Mouse (Mus musculus) forebrain, embryonic 12.5 days (tissue): ENCODE results near the gene Cdk16. TPM values are rescaled to one million over a fixed set of nuclear protein-coding genes. Genes with fewer than 3 reads are reported as not detected.
"Not testable (repeated sequence)": the region's sequence is repeated elsewhere in the genome, so short reads cannot be mapped to it uniquely, and the experiment has no call there.

Source experiments
- ATAC-seq: fragments of 200-750 bp; cut with Nextera tagmentation; 2 replicates; pipeline ENCODE4 v1.8.0; 2017; ENCODE audit warnings: moderate TSS enrichment; ENCODE audit not compliant: low FRiP score
- H3K27ac ChIP-seq: fragments of 300-500 bp; sonication (generic); 2 replicates; pipeline ENCODE4 v1.5.1; 2016; ENCODE audit warnings: mild to moderate bottlenecking
- H3K27me3 ChIP-seq: fragments of 300-500 bp; sonication (generic); 2 replicates; pipeline ENCODE4 v1.6.1; 2016; ENCODE audit warnings: mild to moderate bottlenecking
- H3K36me3 ChIP-seq: fragments of 300-500 bp; sonication (generic); replicated peaks from 2 replicates; pipeline ENCODE4 v1.6.1; 2016; ENCODE audit warnings: mild to moderate bottlenecking
- H3K4me1 ChIP-seq: fragments of 300-500 bp; sonication (generic); 2 replicates; pipeline ENCODE4 v1.6.1; 2016
- H3K4me2 ChIP-seq: fragments of 300-500 bp; sonication (generic); 2 replicates; pipeline ENCODE4 v1.6.1; 2016; ENCODE audit warnings: mild to moderate bottlenecking, moderate library complexity
- H3K4me3 ChIP-seq: fragments of 300-500 bp; sonication (generic); replicated peaks from 2 replicates; pipeline ENCODE4 v1.5.1; 2016; ENCODE audit warnings: mild to moderate bottlenecking
- H3K9ac ChIP-seq: fragments of 300-500 bp; sonication (generic); 2 replicates; pipeline ENCODE4 v1.6.1; 2016; ENCODE audit warnings: mild to moderate bottlenecking
- H3K9me3 ChIP-seq: fragments of 300-500 bp; sonication (generic); 2 replicates; pipeline ENCODE4 v1.6.1; 2016
- WGBS: fragments of 180-500 bp; shearing (Covaris S2); methylation state at CpG from one replicate; pipeline ENCODE4 v1.1.7; 2016; 5-methylcytosine and 5-hydroxymethylcytosine counted together
- polyA plus RNA-seq: library from polyadenylated mRNA; unstranded; fragments of >200 nt; fragmentation: Nextera tagmentation; extraction: Ambion mirVana; gene quantifications from 2 replicates; pipeline ENCODE4 v1.2.1, GENCODE M21; 2016

Cdk16 gene
- polyA plus RNA-seq, 1 experiment from 2014 or later = 136 TPM

GRCm38 (mm10) chrX:20692616-20693015 lies 4.9 kb downstream of the Cdk16 start:
- WGBS = 70% methylated on average over 1 of the region's 1 CpGs
- Histone ChIP-seq H3K9ac (no peak overlapping the region), H3K27ac (no peak overlapping the region), H3K36me3 (peaks cover 43% of the 10 kb centered on the region), H3K27me3 (no peaks in the 10 kb centered on the region), H3K9me3 (no peaks in the 10 kb centered on the region; the same call in 1 of the 2 replicates), H3K4me1 (peaks cover 10% of the 10 kb centered on the region), H3K4me3 (no peak overlapping the region), H3K4me2 (no peak overlapping the region)
- no peak for ATAC-seq

- peaks cover 59% of the 10 kb centered on the region for H3K36me3 ChIP-seq
- no peaks in the 10 kb centered on the region for H3K9me3 ChIP-seq
- no peak for ATAC-seq
- WGBS = 92% methylated on average over 4 of the region's 4 CpGs
- H3K9ac ChIP-seq = no peak overlapping the region
- no peak overlapping the region for H3K4me3 ChIP-seq
- no peaks in the 10 kb centered on the region for H3K4me1 ChIP-seq
- H3K4me2 ChIP-seq = no peak overlapping the region
- H3K27me3 ChIP-seq = no peaks in the 10 kb centered on the region
- H3K27ac ChIP-seq = no peak overlapping the region
These were observed 8.1 kb downstream of the Cdk16 start for GRCm38 (mm10) chrX:20695842-20696241.

GRCm38 (mm10) chrX:20703741-20704290 lies 16.1 kb downstream of the Cdk16 start, which contains the start of gene Usp11:
TSS of gene Usp11 (plus strand) at chrX:20703906.
- Histone ChIP-seq H3K9me3 (no peaks in the 10 kb centered on the region), H3K9ac (peak within 1 kb of the TSS; percentile 60), H3K27ac (peak within 1 kb of the TSS; percentile 94), H3K27me3 (no peaks in the 10 kb centered on the region), H3K4me2 (peak within 1 kb of the TSS; percentile 46), H3K4me1 (no peaks in the 10 kb centered on the region), H3K36me3 (peaks cover 8% of the 10 kb centered on the region), H3K4me3 (peak within 1 kb of the TSS; percentile 56)
- WGBS = 15% methylated on average over 32 of the region's 32 CpGs
- ATAC-seq = peak; percentile 81

- peak; percentile 93 for ATAC-seq
- peak overlapping the region; percentile 60 for H3K9ac ChIP-seq
- H3K27me3 ChIP-seq = no peaks in the 10 kb centered on the region
- no peaks in the 10 kb centered on the region for H3K9me3 ChIP-seq
- WGBS = 17% methylated on average over 32 of the region's 32 CpGs
- H3K4me2 ChIP-seq = peak overlapping the region; percentile 46
- 0 out of 2 replicates have a peak, but pooled peaks cover 2% of the 10 kb centered on the region for H3K36me3 ChIP-seq
- H3K4me1 ChIP-seq = no peaks in the 10 kb centered on the region
- H3K27ac ChIP-seq = peak overlapping the region; percentile 94
- H3K4me3 ChIP-seq = peak overlapping the region; percentile 56
These were observed 16.7 kb downstream of the Cdk16 start for GRCm38 (mm10) chrX:20704295-20705082.

GRCm38 (mm10) chrX:20705083-20705402 lies 17.3 kb downstream of the Cdk16 start:
- Histone ChIP-seq H3K9ac (no peak overlapping the region), H3K4me2 (peak overlapping the region; percentile 46), H3K4me1 (no peaks in the 10 kb centered on the region), H3K27ac (no peak overlapping the region), H3K9me3 (no peaks in the 10 kb centered on the region), H3K4me3 (peak overlapping the region; percentile 56), H3K36me3 (no peaks in the 10 kb centered on the region), H3K27me3 (no peaks in the 10 kb centered on the region)
- 43% methylated on average over 3 of the region's 3 CpGs for WGBS
- ATAC-seq = no peak

GRCm38 (mm10) chrX:20728681-20729080 lies 40.9 kb downstream of the Cdk16 start:
- Histone ChIP-seq H3K4me1 (no peaks in the 10 kb centered on the region), H3K9ac (no peak overlapping the region), H3K27me3 (no peaks in the 10 kb centered on the region), H3K4me2 (no peak overlapping the region), H3K36me3 (no peaks in the 10 kb centered on the region), H3K9me3 (no peaks in the 10 kb centered on the region), H3K27ac (no peak overlapping the region), H3K4me3 (no peak overlapping the region)
- WGBS = 75% methylated on average over 5 of the region's 5 CpGs
- ATAC-seq = no peak

GRCm38 (mm10) chrX:20730048-20730447 lies 42.3 kb downstream of the Cdk16 start:
- H3K4me2 ChIP-seq, H3K36me3 ChIP-seq, H3K9me3 ChIP-seq, H3K27ac ChIP-seq, H3K27me3 ChIP-seq, H3K9ac ChIP-seq, ATAC-seq, H3K4me3 ChIP-seq, H3K4me1 ChIP-seq: not testable (repeated sequence)
- 66% methylated on average over 10 of the region's 10 CpGs for WGBS

- Histone ChIP-seq H3K27me3 (no peaks in the 10 kb centered on the region), H3K4me3 (no peak overlapping the region), H3K27ac (no peak overlapping the region), H3K4me1 (no peaks in the 10 kb centered on the region), H3K4me2 (no peak overlapping the region), H3K9me3 (no peaks in the 10 kb centered on the region), H3K9ac (no peak overlapping the region), H3K36me3 (no peaks in the 10 kb centered on the region)
- no peak for ATAC-seq
- 92% methylated on average over 4 of the region's 4 CpGs for whole genome bisulfite sequencing
These were observed 48.7 kb downstream of the Cdk16 start for GRCm38 (mm10) chrX:20736479-20736878.

- ATAC-seq = no peak
- H3K4me1 ChIP-seq = no peaks in the 10 kb centered on the region
- 91% methylated on average over 2 of the region's 2 CpGs for WGBS
- no peak overlapping the region for H3K27ac ChIP-seq
- no peak overlapping the region for H3K9ac ChIP-seq
- no peak overlapping the region for H3K4me3 ChIP-seq
- no peak overlapping the region for H3K4me2 ChIP-seq
- H3K9me3 ChIP-seq = no peaks in the 10 kb centered on the region
- no peaks in the 10 kb centered on the region for H3K36me3 ChIP-seq
- H3K27me3 ChIP-seq = no peaks in the 10 kb centered on the region
These were observed 61.1 kb downstream of the Cdk16 start for GRCm38 (mm10) chrX:20748829-20749228.

Other genes with a start within 250 kb of the Cdk16 start
- gene Rgn, start 138.2 kb upstream of the Cdk16 start, polyA plus RNA-seq = 0.19 and 0.53 TPM in 2 replicates
- gene Rbm10, start 70.5 kb upstream of the Cdk16 start, polyA plus RNA-seq = 84.9 and 89.2 TPM in 2 replicates
- gene Ndufb11, start 70.3 kb upstream of the Cdk16 start, polyA plus RNA-seq = 195 and 203 TPM in 2 replicates
- 336 and 380 TPM in 2 replicates for gene Uba1, start 29.6 kb upstream of the Cdk16 start, polyA plus RNA-seq
- gene Usp11, start 16.0 kb downstream of the Cdk16 start, polyA plus RNA-seq = 72.8 and 77.7 TPM in 2 replicates
- gene Araf, start 109.9 kb downstream of the Cdk16 start, polyA plus RNA-seq = 132 and 133 TPM in 2 replicates
- gene Timp1, start 182.2 kb downstream of the Cdk16 start, polyA plus RNA-seq = 3.3 and 4.2 TPM in 2 replicates
- gene Syn1, start 233.1 kb downstream of the Cdk16 start, polyA plus RNA-seq = 15.4 and 17.8 TPM in 2 replicates
- 4.2 and 6.0 TPM in 2 replicates for gene Cfp, start 243.6 kb downstream of the Cdk16 start, polyA plus RNA-seq